Mouse (Mus musculus) heart, postnatal 25 days (tissue): Measurements from ENCODE around the gene Tspan3. TPM values are rescaled to one million over a fixed set of nuclear protein-coding genes. Genes with fewer than 3 reads are reported as not detected.
A peak's percentile ranks its signal among the peaks of the same experiment; 100 is the strongest.

Experiments used
- DNase-seq: peaks from one replicate; pipeline ENCODE4 v3.0.0; 2022; ENCODE audit warnings: low spot score
- intact Hi-C: fragments of 180-260 bp; cut with DNase I; formaldehyde crosslinking; loops from one replicate; pipeline ENCODE4 v1.15.1; 2025
- total RNA-seq, 2 experiments: library from RNA; stranded (reverse); gene quantifications; 2 replicates each; pipeline ENCODE4 v1.2.3; 2021

Tspan3 gene
- total RNA-seq: 100 to 1,000 TPM; 184 to 203 TPM

GRCm38 (mm10) chr9:56165377-56165776 is at the start of gene Tspan3:
Gene Tspan3 (minus strand): TSS chr9:56165477.
- intact Hi-C loops: no loop called here
- no peak for DNase-seq

- intact Hi-C loops: loop anchor here (2.0 to 5.0 kb wide), 4 partner anchors 51 to 339 kb away; partner anchors contain the start of genes Hmg20a and Peak1
- peak; percentile 30 for DNase-seq
Measured at GRCm38 (mm10) chr9:56213451-56214291, 48.4 kb upstream of the Tspan3 start.

DNA sequence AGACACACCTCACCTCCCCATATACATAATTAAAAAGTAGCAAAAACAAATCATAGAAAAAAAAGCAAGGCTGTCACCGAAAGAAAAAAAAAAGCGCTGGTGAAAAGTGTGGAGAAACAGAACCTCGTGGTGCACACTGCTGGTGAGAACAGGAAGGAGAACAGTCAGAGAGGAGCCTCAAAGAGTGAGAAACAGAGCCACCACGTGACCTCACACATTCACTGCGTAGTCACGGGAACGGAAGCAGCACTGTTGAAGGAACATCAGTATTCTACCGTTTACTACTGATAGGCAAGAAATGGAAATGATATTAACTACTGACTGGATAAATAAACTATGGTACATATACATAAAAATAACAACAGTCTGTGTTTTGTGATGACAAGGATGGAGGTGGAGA is 43.5 kb upstream of the Tspan3 start:
- intact Hi-C loops: no loop called here
- no peak for DNase-seq

DNA sequence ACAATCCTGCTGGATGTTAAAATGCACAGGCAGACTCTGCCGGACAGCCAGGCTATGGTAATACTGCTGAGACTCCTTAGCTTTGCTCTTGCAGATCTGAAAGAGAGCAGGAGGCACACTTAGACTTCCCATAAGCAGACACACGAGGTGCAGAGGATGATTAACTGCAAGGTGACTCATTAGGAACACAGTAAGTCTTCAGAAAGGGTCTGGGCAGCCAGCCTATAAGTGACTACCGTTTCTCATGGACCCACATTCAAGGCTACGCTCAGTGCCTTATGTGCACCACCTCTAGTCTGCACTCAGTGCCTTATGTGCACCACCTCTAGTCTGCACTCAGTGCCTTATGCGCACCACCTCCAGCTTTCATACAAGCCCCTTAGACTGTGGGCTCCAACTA is 42.2 kb upstream of the Tspan3 start:
- no peak for DNase-seq
- intact Hi-C loops: no loop called here

GRCm38 (mm10) chr9:56207083-56207482 is 41.8 kb upstream of the Tspan3 start:
- no peak for DNase-seq
- intact Hi-C loops: no loop called here

DNA sequence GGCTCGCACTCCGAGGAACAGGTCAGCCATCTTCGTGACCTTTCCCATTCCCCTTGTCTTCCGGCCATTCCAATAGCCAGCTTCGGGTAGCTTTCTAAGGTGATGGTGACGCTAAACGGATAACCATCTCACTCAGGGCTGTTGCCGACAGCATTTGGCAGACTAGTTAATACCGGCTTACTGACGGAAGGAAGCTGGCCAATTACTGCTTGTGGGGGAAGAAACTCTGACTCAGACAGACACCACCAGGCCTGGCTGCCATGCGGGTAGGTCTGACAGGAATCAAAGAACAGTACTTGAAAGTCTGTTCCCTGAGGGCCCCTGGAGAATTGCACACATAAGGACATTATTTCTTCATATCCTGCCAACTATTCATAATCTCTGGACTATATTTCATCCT is 40.1 kb upstream of the Tspan3 start:
- no peak for DNase-seq
- intact Hi-C loops: no loop called here

DNA sequence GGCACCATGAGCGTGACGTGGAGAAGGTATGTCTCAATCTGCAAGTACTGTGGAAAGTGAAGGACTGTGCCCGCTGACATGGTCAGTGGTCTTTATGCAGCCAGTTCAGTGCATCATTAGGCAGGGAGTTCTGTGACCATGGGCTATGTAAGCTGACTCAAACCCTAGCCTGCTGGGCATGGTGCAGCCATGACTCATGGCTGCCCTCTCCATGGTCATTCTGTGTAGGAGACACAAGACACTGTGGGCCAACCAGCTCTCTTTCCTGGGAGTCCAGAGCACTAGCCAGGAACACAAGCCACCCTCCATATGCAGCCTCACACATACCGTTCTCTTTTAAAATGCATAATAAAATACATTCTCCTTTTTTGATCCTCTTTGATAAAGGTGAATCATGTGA is 39.0 kb upstream of the Tspan3 start:
- intact Hi-C loops: loop anchor here (5.0 kb wide), 1 partner anchor 428 kb away; no protein-coding TSS in a partner anchor

GRCm38 (mm10) chr9:56200645-56201314 is 35.5 kb upstream of the Tspan3 start:
- intact Hi-C loops: loop anchor here (1.0 to 5.0 kb wide), 2 partner anchors 353 to 432 kb away; no protein-coding TSS in a partner anchor
- DNase-seq: peak; percentile 57

More for the DNA sequence above, 39.0 kb upstream of the Tspan3 start:
- no peak for DNase-seq

GRCm38 (mm10) chr9:56200200-56200599 is 34.9 kb upstream of the Tspan3 start:
- intact Hi-C loops: loop anchor here (1.0 to 5.0 kb wide), 2 partner anchors 353 to 432 kb away; no protein-coding TSS in a partner anchor
- DNase-seq: no peak

DNA sequence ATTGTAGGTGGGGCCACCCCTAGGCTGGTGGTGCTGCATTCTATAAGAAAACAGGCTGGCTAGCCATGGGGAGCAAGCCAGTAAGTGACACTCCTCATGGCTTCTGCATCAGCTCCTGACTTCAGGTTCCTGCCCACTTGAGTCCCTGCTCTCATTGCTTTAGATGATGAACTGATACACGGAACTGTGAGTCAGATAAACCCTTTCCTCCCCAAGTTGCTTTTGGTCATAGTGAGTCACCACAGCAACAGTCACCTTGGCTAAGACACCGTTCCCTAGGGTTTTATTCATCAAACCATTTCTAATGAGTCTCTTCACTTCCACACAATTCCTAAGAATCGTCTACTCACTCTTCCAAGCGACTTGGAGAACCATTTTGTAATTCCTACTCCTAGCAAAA is 31.6 kb upstream of the Tspan3 start:
- no peak for DNase-seq
- intact Hi-C loops: loop anchor here (5.0 kb wide), 1 partner anchor 80 kb away; no protein-coding TSS in a partner anchor

DNA sequence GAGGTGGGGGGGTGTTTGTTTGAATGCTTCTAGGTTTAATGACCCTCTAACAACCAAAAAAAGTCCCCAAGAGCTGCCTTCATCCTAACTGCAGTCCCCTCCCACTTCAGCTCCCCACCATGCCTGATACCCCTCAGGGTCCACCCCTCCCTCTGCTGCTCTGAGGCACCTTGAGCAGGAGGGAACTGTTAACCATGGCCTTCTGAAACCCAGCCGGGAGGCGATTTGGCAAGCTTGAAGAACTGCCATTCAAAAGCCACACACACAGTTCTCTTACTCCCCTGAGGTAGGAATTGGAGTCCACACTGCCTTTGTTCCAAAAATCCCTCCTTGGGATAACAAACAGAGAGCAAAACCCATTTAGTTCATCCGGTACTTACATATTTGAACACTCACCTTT is 29.9 kb upstream of the Tspan3 start:
- DNase-seq: no peak
- intact Hi-C loops: loop anchor here (5.0 kb wide), 1 partner anchor 78 kb away; no protein-coding TSS in a partner anchor

- intact Hi-C loops: no loop called here
- no peak for DNase-seq
Measured at GRCm38 (mm10) chr9:56191498-56192455, 26.5 kb upstream of the Tspan3 start.

GRCm38 (mm10) chr9:56180118-56180781 is 15.0 kb upstream of the Tspan3 start:
- intact Hi-C loops: no loop called here
- no peak for DNase-seq

DNA sequence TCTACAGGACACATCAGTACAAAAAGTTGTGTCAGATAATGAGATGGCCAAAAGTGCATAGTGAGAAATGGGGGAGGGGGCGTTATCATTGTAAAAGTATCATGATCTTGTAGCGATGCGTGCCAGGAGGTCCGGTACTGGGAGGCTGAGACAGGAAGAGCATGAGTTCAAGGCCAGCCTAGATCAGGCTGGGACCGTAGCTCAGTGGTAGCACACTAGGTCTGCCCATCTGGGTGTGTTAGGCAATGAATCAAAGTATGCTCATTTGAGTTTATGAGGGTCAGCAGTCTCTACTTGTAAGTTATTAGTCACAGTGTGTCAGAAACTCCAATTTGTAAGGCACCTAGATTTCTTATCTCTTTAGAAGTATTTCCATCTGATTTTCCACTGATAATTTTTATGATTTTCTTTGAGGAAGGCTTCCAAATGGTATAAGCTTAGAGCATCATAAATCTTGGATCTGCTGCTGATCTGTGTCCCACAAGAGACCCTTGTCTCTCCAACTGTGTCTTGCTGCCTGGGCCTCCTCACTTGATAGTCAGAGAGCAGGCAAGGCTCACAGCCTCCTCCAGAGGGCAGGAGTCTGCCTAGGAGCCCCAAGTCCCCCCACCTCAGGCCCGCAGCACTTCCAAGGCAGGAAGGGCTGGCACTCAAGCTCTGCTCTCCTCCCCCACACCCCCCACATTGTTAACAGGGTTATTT is 14.3 kb upstream of the Tspan3 start:
- intact Hi-C loops: no loop called here
- no peak for DNase-seq

- intact Hi-C loops: no loop called here
- no peak for DNase-seq
Measured at GRCm38 (mm10) chr9:56177354-56177753, 12.1 kb upstream of the Tspan3 start.

DNA sequence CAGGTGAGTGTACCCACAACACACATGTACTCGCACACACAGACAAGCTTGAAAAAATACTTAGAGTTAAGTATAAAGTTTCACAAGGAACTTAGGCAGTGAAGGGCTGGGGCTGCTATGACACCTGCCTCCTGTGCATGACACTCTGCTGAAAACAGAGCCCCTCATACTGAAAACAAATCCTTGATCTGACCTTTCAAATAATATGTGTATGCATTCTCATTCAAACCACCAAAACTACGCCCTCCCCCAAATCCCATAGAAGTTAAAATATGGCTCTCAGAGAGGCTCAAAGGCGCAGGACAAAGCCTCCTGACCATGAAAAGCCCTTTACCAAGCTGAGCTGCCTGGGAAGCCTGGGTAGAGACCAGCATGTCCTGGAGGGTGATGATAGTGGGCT is 10.0 kb upstream of the Tspan3 start:
- intact Hi-C loops: no loop called here

GRCm38 (mm10) chr9:56167690-56168089 is 2.4 kb upstream of the Tspan3 start:
- intact Hi-C loops: no loop called here
- no peak for DNase-seq

More for the DNA sequence above, 10.0 kb upstream of the Tspan3 start:
- DNase-seq: no peak

- no peak for DNase-seq
- intact Hi-C loops: no loop called here
Measured at GRCm38 (mm10) chr9:56166161-56166560, 884 bp upstream of the Tspan3 start.
